Mouse (Mus musculus): Measurements from ENCODE around the gene Cbx5.
"Not testable (repeated sequence)": the region's sequence is repeated elsewhere in the genome, so short reads cannot be mapped to it uniquely, and the experiment has no call there.

Cbx5 gene

GRCm38 (mm10) chr15:103239685-103240159 lies at the start of gene Cbx5:
TSS of gene Cbx5 (minus strand) at chr15:103239816.
- peak; percentile 98 to 99 for DNase-seq

GRCm38 (mm10) chr15:103285778-103286417 lies 46.3 kb upstream of the Cbx5 start:
- DNase-seq: peak in 1 of 2 experiments; percentile 54

- no peak for DNase-seq
Measured at GRCm38 (mm10) chr15:103284647-103285046, 45.0 kb upstream of the Cbx5 start.

- DNase-seq: peak in 1 of 2 experiments; percentile 76
Measured at GRCm38 (mm10) chr15:103284066-103284465, 44.5 kb upstream of the Cbx5 start.

- DNase-seq: no peak
Measured at GRCm38 (mm10) chr15:103281465-103282205, 42.0 kb upstream of the Cbx5 start.

GRCm38 (mm10) chr15:103280817-103281464 lies 41.3 kb upstream of the Cbx5 start:
- DNase-seq: no peak

- no peak for DNase-seq
Measured at GRCm38 (mm10) chr15:103279750-103280149, 40.1 kb upstream of the Cbx5 start.

- no peak for DNase-seq
Measured at GRCm38 (mm10) chr15:103277949-103278348, 38.3 kb upstream of the Cbx5 start.

GRCm38 (mm10) chr15:103275943-103276342 lies 36.3 kb upstream of the Cbx5 start:
- not testable (repeated sequence) for DNase-seq

GRCm38 (mm10) chr15:103272419-103273279 lies 33.0 kb upstream of the Cbx5 start, which contains the start of gene Copz1:
TSS of gene Copz1 (plus strand) at chr15:103272714.
- DNase-seq: peak; percentile 98 to 99

- no peak for DNase-seq
Measured at GRCm38 (mm10) chr15:103268903-103269302, 29.3 kb upstream of the Cbx5 start.

- DNase-seq: no peak
Measured at GRCm38 (mm10) chr15:103264794-103265193, 25.2 kb upstream of the Cbx5 start.

GRCm38 (mm10) chr15:103259989-103260388 lies 20.4 kb upstream of the Cbx5 start:
- no peak for DNase-seq

GRCm38 (mm10) chr15:103259162-103259561 lies 19.5 kb upstream of the Cbx5 start:
- DNase-seq: no peak

GRCm38 (mm10) chr15:103257790-103258728 lies 18.4 kb upstream of the Cbx5 start, which contains the start of gene Nfe2:
TSS of gene Nfe2 (minus strand) at chr15:103258403.
- DNase-seq: peak; percentile 40 to 67

- DNase-seq: no peak
Measured at GRCm38 (mm10) chr15:103256210-103256986, 16.8 kb upstream of the Cbx5 start.

GRCm38 (mm10) chr15:103255169-103255568 lies 15.6 kb upstream of the Cbx5 start:
- DNase-seq: peak in 1 of 2 experiments; percentile 30

GRCm38 (mm10) chr15:103253352-103253751 lies 13.7 kb upstream of the Cbx5 start:
- no peak for DNase-seq

- no peak for DNase-seq
Measured at GRCm38 (mm10) chr15:103252660-103253059, 13.0 kb upstream of the Cbx5 start.

GRCm38 (mm10) chr15:103251595-103251994 lies 12.0 kb upstream of the Cbx5 start:
- no peak for DNase-seq

All from kidney, adult 8-10 months (tissue).